Comparison of ENCODE assay signal across 26 mouse cellular contexts in genomic region chr7:131130021-131130420, GRCm38 (mm10). TPM values are rescaled to one million over a fixed set of nuclear protein-coding genes. Genes with fewer than 3 reads are reported as not detected.
DNase-seq lines count a peak whose midpoint lies in the region; ATAC-seq and TF ChIP-seq lines count a peak whose summit lies in the region.
"Had no signal": no experiment of that assay in that cellular context is flagged by ENCODE, and none has a peak within 500 bp of the region (broad histone marks: within the 10 kb centered on the region; RNA-seq: fewer than 3 reads in every experiment).

No protein-coding gene starts in this region.

- no peak for DNase-seq in heart, adult 8-10 months (ENCODE audit: low spot score)
- peak; percentile 65 for DNase-seq in lung, embryonic 14.5 days
- DNase-seq in lung, postnatal 14 days = no peak
- DNase-seq in ES-E14 (ENCODE audit: low read depth, low spot score) = peak; percentile 24
- DNase-seq in embryo, embryonic 11 days = peak; percentile 44
- no peak for DNase-seq in cerebellum, postnatal 25 days
- DNase-seq in kidney, adult 9 months = no peak
- DNase-seq: adrenal gland, postnatal 36 days; cerebellum, adult 18-20 months; forebrain, postnatal 0 days; heart, postnatal 14 days; kidney, adult 2 months; kidney, postnatal 14 days; layer of hippocampus, postnatal 36 days; retina, postnatal 1 day; right cerebral cortex, postnatal 4 days; thymus, postnatal 36 days had no signal

- H3K9me3 ChIP-seq in heart, embryonic 15.5 days (replicated peaks) = no peaks in the 10 kb centered on the region
- no peaks in the 10 kb centered on the region for H3K9me3 ChIP-seq in lung, embryonic 14.5 days (ENCODE audit: low read depth, low read length)
- no peaks in the 10 kb centered on the region for H3K9me3 ChIP-seq in ES-E14 (ENCODE audit: control insufficient read depth, insufficient read depth, low read depth, low read length)
- H3K9me3 ChIP-seq: limb, embryonic 15.5 days; liver, embryonic 15.5 days had no signal

- no peak overlapping the region for H3K4me3 ChIP-seq in heart, embryonic 15.5 days
- no peak overlapping the region for H3K4me3 ChIP-seq in lung, embryonic 14.5 days (ENCODE audit: low read depth, low read length)
- H3K4me3 ChIP-seq in ES-E14 (ENCODE audit: insufficient read depth in 1 of 2, low read depth in 1 of 2, low read length in 2 of 2, poor library complexity in 1 of 2, severe bottlenecking in 1 of 2) = no peak overlapping the region
- H3K4me3 ChIP-seq: layer of hippocampus, adult 2 months; limb, embryonic 15.5 days; liver, embryonic 15.5 days had no signal

- no peaks in the 10 kb centered on the region for H3K4me1 ChIP-seq in heart, embryonic 15.5 days (replicated peaks)
- no peaks in the 10 kb centered on the region for H3K4me1 ChIP-seq in lung, embryonic 14.5 days (ENCODE audit: insufficient read depth)
- H3K4me1 ChIP-seq in ES-E14 (ENCODE audit: control insufficient read depth in 2 of 2, insufficient read depth in 2 of 2, low read length in 2 of 2, poor library complexity in 1 of 2) = no peaks in the 10 kb centered on the region
- H3K4me1 ChIP-seq: limb, embryonic 15.5 days; liver, embryonic 15.5 days had no signal

- H3K36me3 ChIP-seq in heart, embryonic 15.5 days = no peaks in the 10 kb centered on the region
- H3K36me3 ChIP-seq in lung, embryonic 14.5 days (ENCODE audit: insufficient read depth) = no peaks in the 10 kb centered on the region
- H3K36me3 ChIP-seq in ES-E14 (ENCODE audit: control insufficient read depth, insufficient read depth, low read length, poor library complexity, severe bottlenecking) = no peaks in the 10 kb centered on the region
- H3K36me3 ChIP-seq: limb, embryonic 15.5 days; liver, embryonic 15.5 days had no signal

- peak; percentile 66; the same call in 1 of the 2 replicates for ATAC-seq in heart, embryonic 15.5 days (replicated peaks; ENCODE audit: insufficient number of reproducible peaks, insufficient read depth, low FRiP score, low read depth)
- peak; percentile 85 for ATAC-seq in lung, embryonic 14.5 days (ENCODE audit: insufficient read depth)
- ATAC-seq: forebrain, postnatal 0 days; midbrain, embryonic 16.5 days had no signal

- H3K9ac ChIP-seq in heart, embryonic 15.5 days = no peak overlapping the region
- H3K9ac ChIP-seq in lung, embryonic 14.5 days = no peak overlapping the region
- no peak overlapping the region for H3K9ac ChIP-seq in ES-E14 (ENCODE audit: insufficient read depth, low read depth, low read length, poor library complexity, severe bottlenecking)
- H3K9ac ChIP-seq: forebrain, postnatal 0 days; limb, embryonic 15.5 days; liver, embryonic 15.5 days had no signal

- no peak overlapping the region for H3K27ac ChIP-seq in heart, embryonic 15.5 days
- no peak overlapping the region for H3K27ac ChIP-seq in lung, embryonic 14.5 days (ENCODE audit: low read depth)
- H3K27ac ChIP-seq in ES-E14 (ENCODE audit: insufficient read depth, low read depth, low read length, poor library complexity, severe bottlenecking) = no peak overlapping the region
- H3K27ac ChIP-seq: layer of hippocampus, adult 2 months; limb, embryonic 15.5 days; liver, embryonic 15.5 days had no signal

- TF ChIP-seq CTCF in lung, embryonic 14.5 days (IDR thresholded peaks at IDR 0.05; ENCODE audit: low read depth) = no peak

- in situ Hi-C loops in ES-E14 (cut with MboI; ENCODE audit: low sequenced_read_pairs in 2 of 2, unreplicated experiment in 2 of 2) = no loop called here

- WGBS in heart, embryonic 15.5 days = 41% methylated on average over 12 of the region's 12 CpGs
- WGBS in lung, embryonic 14.5 days = 49% methylated on average over 12 of the region's 12 CpGs

- no peaks in the 10 kb centered on the region; the same call in 1 of the 2 replicates for H3K27me3 ChIP-seq in heart, embryonic 15.5 days
- no peaks in the 10 kb centered on the region for H3K27me3 ChIP-seq in lung, embryonic 14.5 days (ENCODE audit: insufficient read depth, low read length)
- H3K27me3 ChIP-seq: limb, embryonic 15.5 days; liver, embryonic 15.5 days had no signal

- no peak overlapping the region for H3K4me2 ChIP-seq in heart, embryonic 15.5 days
- no peak overlapping the region for H3K4me2 ChIP-seq in lung, embryonic 14.5 days
- H3K4me2 ChIP-seq: limb, embryonic 15.5 days; liver, embryonic 15.5 days had no signal

TF ChIP-seq in ES-E14, 5 proteins besides CTCF, POLR2A, EP300 and RAD21:
- TF ChIP-seq ZC3H11A (IDR thresholded peaks at IDR 0.05; ENCODE audit: borderline replicate concordance, low read depth, low read length) (no peak), HCFC1 (IDR thresholded peaks at IDR 0.05; ENCODE audit: borderline replicate concordance, insufficient read depth, low read length) (no peak), MAFK (IDR thresholded peaks at IDR 0.05; ENCODE audit: insufficient read depth, low read depth, low read length) (no peak), CHD2 (IDR thresholded peaks at IDR 0.05; ENCODE audit: low read depth, low read length) (no peak), ZNF384 (IDR thresholded peaks at IDR 0.05; ENCODE audit: low read depth, low read length) (no peak)
TF ChIP-seq in ES-E14: peak in this region for 0.

RNA-seq across cellular contexts. Expression of gene 4933402N03Rik, which starts 16.1 kb away (rescaled TPM):
- not detected in 2 replicates for polyA plus RNA-seq in heart, embryonic 15.5 days (2015; fragmentation: Nextera tagmentation; extraction: Ambion mirVana)
- not detected for total RNA-seq in heart, adult 8-10 months (2022)
- polyA plus RNA-seq in lung, embryonic 14.5 days (2014; fragmentation: Nextera tagmentation; extraction: Ambion mirVana) = not detected in 2 replicates
- total RNA-seq in ES-E14 (2012; rRNA removed) = not detected in 2 replicates
- total RNA-seq: adrenal gland, postnatal 36 days; forebrain, postnatal 0 days; gastrocnemius, adult 18-20 months; gastrocnemius, postnatal 4 days; heart, postnatal 14 days; layer of hippocampus, adult 2 months; layer of hippocampus, postnatal 36 days; left cerebral cortex, postnatal 14 days had no signal
- polyA plus RNA-seq: embryonic facial prominence, embryonic 14.5 days; forebrain, postnatal 0 days; kidney, adult 2 months; limb, embryonic 15.5 days; liver, embryonic 15.5 days; midbrain, embryonic 16.5 days had no signal

RNA-seq across cellular contexts. Expression of gene 5430419D17Rik, which starts 44.2 kb away (rescaled TPM):
- 0.25 and 0.30 TPM in 2 replicates for polyA plus RNA-seq in heart, embryonic 15.5 days (2015; fragmentation: Nextera tagmentation; extraction: Ambion mirVana)
- 10 to 100 TPM in 3 of 4 experiments, 1 to 10 TPM in 1; 9.7 to 13.4 (median 11.5) TPM for total RNA-seq in heart, adult 8-10 months (2022)
- polyA plus RNA-seq in lung, embryonic 14.5 days (2014; fragmentation: Nextera tagmentation; extraction: Ambion mirVana) = 0.04 TPM in 1 of 2 replicates, not detected in the other
- total RNA-seq in ES-E14 (2012; rRNA removed) = 0.04 and 0.05 TPM in 2 replicates
- total RNA-seq: adrenal gland, postnatal 36 days; gastrocnemius, adult 18-20 months; gastrocnemius, postnatal 4 days; left cerebral cortex, postnatal 14 days had no signal
- polyA plus RNA-seq: embryonic facial prominence, embryonic 14.5 days; kidney, adult 2 months; liver, embryonic 15.5 days; midbrain, embryonic 16.5 days had no signal

Comparison
In these comparisons a context has a peak if more than half of its experiments do, and no peak if none do; other contexts are left out.
1. DNase-seq: peak in lung, embryonic 14.5 days (single experiment), ES-E14 (single experiment) and embryo, embryonic 11 days (single experiment); none in heart, adult 8-10 months (single experiment), lung, postnatal 14 days (single experiment), cerebellum, postnatal 25 days (0 of 2) and kidney, adult 9 months (single experiment).
2. RNA of gene 5430419D17Rik, which starts 44.2 kb away (total RNA-seq): 9.7 to 13.4 TPM in heart, adult 8-10 months; 0.04 to 0.05 TPM in ES-E14; every median in the first group is over 10 times any median in the second.